Mouse (Mus musculus) liver, postnatal 0 days (tissue): ENCODE measurements around the gene Hist1h2ba.

Experiments used
- CTCF ChIP-seq: sonication (generic); IDR thresholded peaks from 2 replicates; pipeline ENCODE4 v1.5.1; 2016; ENCODE audit warnings: antibody characterized with exemption, low read depth
- EP300 ChIP-seq: IDR thresholded peaks from 2 replicates; pipeline ENCODE4 v1.6.1; 2016; ENCODE audit warnings: antibody characterized with exemption, low read depth, mild to moderate bottlenecking

DNA sequence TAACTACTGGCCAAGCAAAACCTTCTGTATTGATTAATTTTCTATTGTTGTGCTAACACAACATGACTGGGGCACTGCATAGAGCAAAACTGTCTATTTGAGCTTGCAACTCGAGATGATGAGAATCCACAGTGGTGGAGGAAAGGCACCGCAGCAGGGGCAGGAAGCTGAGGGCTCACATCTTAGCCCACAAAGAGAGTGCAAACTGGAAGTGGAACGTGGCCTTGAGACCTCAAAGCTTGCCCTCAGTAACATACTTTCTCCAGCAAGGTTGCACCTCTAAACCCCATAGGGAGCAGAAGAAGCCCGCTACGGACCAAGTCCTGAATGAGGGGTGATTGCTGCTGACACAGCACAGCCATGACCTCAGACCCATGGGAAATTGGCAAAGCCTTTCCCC lies 23.8 kb downstream of the Hist1h2ba start:
- TF ChIP-seq EP300 = no peak
- TF ChIP-seq CTCF = no peak
